Mouse (Mus musculus): ENCODE data around the gene Ccdc84. TPM values are rescaled to one million over a fixed set of nuclear protein-coding genes. Genes with fewer than 3 reads are reported as not detected.
A peak's percentile ranks its signal among the peaks of the same experiment; 100 is the strongest.
"Not testable (repeated sequence)": the region's sequence is repeated elsewhere in the genome, so short reads cannot be mapped to it uniquely, and the experiment has no call there.

The Ccdc84 gene
- polyA plus RNA-seq, 1 experiment from 2014 or later = 27.4 TPM

- H3K4me2 ChIP-seq = peak within 1 kb of the TSS; percentile 80
- H3K4me3 ChIP-seq (replicated peaks) = peak within 1 kb of the TSS; percentile 78
- H3K4me1 ChIP-seq = peaks cover 14% of the 10 kb centered on the region; the same call in 1 of the 2 replicates
- peak within 1 kb of the TSS; percentile 83 for H3K27ac ChIP-seq
- no peaks in the 10 kb centered on the region for H3K9me3 ChIP-seq
- peak within 1 kb of the TSS; percentile 86 for H3K9ac ChIP-seq
- H3K27me3 ChIP-seq (replicated peaks) = no peaks in the 10 kb centered on the region
- under 1% methylated on average over 83 of the region's 83 CpGs for WGBS
- peak; percentile 97 for ATAC-seq (ENCODE audit: insufficient read depth, low FRiP score, low read depth)
- H3K36me3 ChIP-seq = peaks cover 32% of the 10 kb centered on the region
These were observed 39.1 kb downstream of the Ccdc84 start, which contains the start of gene Hyou1 for GRCm38 (mm10) chr9:44379054-44379834. Hyou1 (plus strand) TSS chr9:44379490.

GRCm38 (mm10) chr9:44378153-44378730, 40.1 kb downstream of the Ccdc84 start:
- peak overlapping the region; percentile 66 for H3K4me2 ChIP-seq
- H3K36me3 ChIP-seq = peaks cover 22% of the 10 kb centered on the region
- H3K4me1 ChIP-seq = peaks cover 14% of the 10 kb centered on the region; the same call in 1 of the 2 replicates
- H3K4me3 ChIP-seq (replicated peaks) = peak overlapping the region; percentile 78
- WGBS = 77% methylated on average over 5 of the region's 5 CpGs
- H3K9ac ChIP-seq = peak overlapping the region; percentile 56; the same call in 1 of the 2 replicates
- peak overlapping the region; percentile 83 for H3K27ac ChIP-seq
- H3K9me3 ChIP-seq = no peaks in the 10 kb centered on the region
- H3K27me3 ChIP-seq (replicated peaks) = no peaks in the 10 kb centered on the region
- ATAC-seq (ENCODE audit: insufficient read depth, low FRiP score, low read depth) = no peak

- 84% methylated on average over 2 of the region's 2 CpGs for WGBS
- H3K27ac ChIP-seq; H3K9me3 ChIP-seq; H3K9ac ChIP-seq; H3K4me3 ChIP-seq (replicated peaks); H3K4me2 ChIP-seq; ATAC-seq (ENCODE audit: insufficient read depth, low FRiP score, low read depth); H3K27me3 ChIP-seq (replicated peaks): not testable (repeated sequence)
- peaks cover 14% of the 10 kb centered on the region; the same call in 1 of the 2 replicates for H3K4me1 ChIP-seq
- H3K36me3 ChIP-seq = peaks cover 13% of the 10 kb centered on the region
These were observed 41.0 kb downstream of the Ccdc84 start for GRCm38 (mm10) chr9:44377335-44377734.

GRCm38 (mm10) chr9:44376141-44376540, 42.2 kb downstream of the Ccdc84 start:
- no peak overlapping the region for H3K9ac ChIP-seq
- H3K9me3 ChIP-seq = no peaks in the 10 kb centered on the region
- ATAC-seq (ENCODE audit: insufficient read depth, low FRiP score, low read depth) = no peak
- H3K36me3 ChIP-seq = peaks cover under 1% of the 10 kb centered on the region; the same call in 1 of the 2 replicates
- H3K27me3 ChIP-seq (replicated peaks) = no peaks in the 10 kb centered on the region
- no peak overlapping the region for H3K4me3 ChIP-seq (replicated peaks)
- H3K4me2 ChIP-seq = no peak overlapping the region
- peaks cover 11% of the 10 kb centered on the region; the same call in 1 of the 2 replicates for H3K4me1 ChIP-seq
- 83% methylated on average over 6 of the region's 6 CpGs for WGBS
- no peak overlapping the region for H3K27ac ChIP-seq

- H3K4me1 ChIP-seq = no peaks in the 10 kb centered on the region
- no peaks in the 10 kb centered on the region for H3K9me3 ChIP-seq
- no peaks in the 10 kb centered on the region for H3K27me3 ChIP-seq (replicated peaks)
- no peaks in the 10 kb centered on the region for H3K36me3 ChIP-seq
- no peak overlapping the region for H3K4me2 ChIP-seq
- no peak overlapping the region for H3K4me3 ChIP-seq (replicated peaks)
- no peak overlapping the region for H3K27ac ChIP-seq
- no peak for ATAC-seq (ENCODE audit: insufficient read depth, low FRiP score, low read depth)
- no peak overlapping the region for H3K9ac ChIP-seq
These were observed 45.0 kb downstream of the Ccdc84 start for GRCm38 (mm10) chr9:44373386-44373785.

GRCm38 (mm10) chr9:44364480-44364879, 53.9 kb downstream of the Ccdc84 start:
- Histone ChIP-seq H3K9me3 (no peaks in the 10 kb centered on the region), H3K4me2 (no peak overlapping the region), H3K4me1 (peaks cover 7% of the 10 kb centered on the region; the same call in 1 of the 2 replicates), H3K9ac (no peak overlapping the region), H3K27ac (no peak overlapping the region), H3K27me3 (replicated peaks) (no peaks in the 10 kb centered on the region), H3K4me3 (replicated peaks) (no peak overlapping the region), H3K36me3 (peaks cover under 1% of the 10 kb centered on the region; the same call in 1 of the 2 replicates)
- ATAC-seq (ENCODE audit: insufficient read depth, low FRiP score, low read depth) = no peak
- WGBS = 59% methylated on average over 3 of the region's 3 CpGs

- ATAC-seq (ENCODE audit: insufficient read depth, low FRiP score, low read depth); H3K27me3 ChIP-seq (replicated peaks); H3K4me1 ChIP-seq; H3K9me3 ChIP-seq; H3K9ac ChIP-seq: not testable (repeated sequence)
- peak overlapping the region; percentile 94 for H3K4me3 ChIP-seq (replicated peaks)
- peaks cover 15% of the 10 kb centered on the region for H3K36me3 ChIP-seq
- peak overlapping the region; percentile 68 for H3K4me2 ChIP-seq
- peak overlapping the region; percentile 74 for H3K27ac ChIP-seq
- 37% methylated on average over 4 of the region's 4 CpGs for WGBS
These were observed 56.4 kb downstream of the Ccdc84 start for GRCm38 (mm10) chr9:44361931-44362330.

- Histone ChIP-seq H3K27me3 (replicated peaks) (no peaks in the 10 kb centered on the region), H3K4me1 (peaks cover 7% of the 10 kb centered on the region; the same call in 1 of the 2 replicates), H3K36me3 (peaks cover 20% of the 10 kb centered on the region), H3K4me2 (peak within 1 kb of the TSS; percentile 68), H3K27ac (peak within 1 kb of the TSS; percentile 74), H3K9ac (peak within 1 kb of the TSS; percentile 84), H3K9me3 (no peaks in the 10 kb centered on the region), H3K4me3 (replicated peaks) (peak within 1 kb of the TSS; percentile 94)
- WGBS = 1% methylated on average over 44 of the region's 44 CpGs
- peak; percentile 90 for ATAC-seq (ENCODE audit: insufficient read depth, low FRiP score, low read depth)
These were observed 57.0 kb downstream of the Ccdc84 start, which contains the start of gene Vps11 for GRCm38 (mm10) chr9:44361190-44361917. Vps11 (minus strand) TSS chr9:44361670.

Small RNA genes within 50 kb of the gene (microRNA-seq; reads per million reads assigned to microRNA genes)
- gene Mir7085 = not detected

Other genes starting within 250 kb of the Ccdc84 start
- 12.4 and 13.6 TPM in 2 replicates for gene Cbl, start 184.5 kb downstream of the Ccdc84 start, polyA plus RNA-seq (2015; fragmentation: Nextera tagmentation; extraction: Ambion mirVana)
- gene Ccdc153, start 177.9 kb downstream of the Ccdc84 start, polyA plus RNA-seq (2015; fragmentation: Nextera tagmentation; extraction: Ambion mirVana) = 0.23 TPM in 1 of 2 replicates, not detected in the other
- gene Pdzd3, start 167.1 kb downstream of the Ccdc84 start, polyA plus RNA-seq (2015; fragmentation: Nextera tagmentation; extraction: Ambion mirVana) = 2.5 and 2.9 TPM in 2 replicates
- 8.9 TPM in 2 replicates for gene Nlrx1, start 150.0 kb downstream of the Ccdc84 start, polyA plus RNA-seq (2015; fragmentation: Nextera tagmentation; extraction: Ambion mirVana)
- 4.6 and 5.1 TPM in 2 replicates for gene Abcg4, start 130.0 kb downstream of the Ccdc84 start, polyA plus RNA-seq (2015; fragmentation: Nextera tagmentation; extraction: Ambion mirVana)
- gene Hinfp, start 112.9 kb downstream of the Ccdc84 start, polyA plus RNA-seq (2015; fragmentation: Nextera tagmentation; extraction: Ambion mirVana) = 20.3 and 21.4 TPM in 2 replicates
- gene C2cd2l, start 98.3 kb downstream of the Ccdc84 start, polyA plus RNA-seq (2015; fragmentation: Nextera tagmentation; extraction: Ambion mirVana) = 7.9 and 10.1 TPM in 2 replicates
- 33.2 and 33.5 TPM in 2 replicates for gene Dpagt1, start 92.5 kb downstream of the Ccdc84 start, polyA plus RNA-seq (2015; fragmentation: Nextera tagmentation; extraction: Ambion mirVana)
- 260 and 267 TPM in 2 replicates for gene H2afx, start 83.9 kb downstream of the Ccdc84 start, polyA plus RNA-seq (2015; fragmentation: Nextera tagmentation; extraction: Ambion mirVana)
- 155 and 202 TPM in 2 replicates for gene Hmbs, start 74.3 kb downstream of the Ccdc84 start, polyA plus RNA-seq (2015; fragmentation: Nextera tagmentation; extraction: Ambion mirVana)
- 25.8 and 26.4 TPM in 2 replicates for gene Vps11, start 56.9 kb downstream of the Ccdc84 start, polyA plus RNA-seq (2015; fragmentation: Nextera tagmentation; extraction: Ambion mirVana)
- gene Hyou1, start 39.1 kb downstream of the Ccdc84 start, polyA plus RNA-seq (2015; fragmentation: Nextera tagmentation; extraction: Ambion mirVana) = 30.6 and 36.2 TPM in 2 replicates
- gene Slc37a4, start 21.7 kb downstream of the Ccdc84 start, polyA plus RNA-seq (2015; fragmentation: Nextera tagmentation; extraction: Ambion mirVana) = 31.1 and 34.1 TPM in 2 replicates
- 1,740 and 2,121 TPM in 2 replicates for gene Rps25, start 11.4 kb downstream of the Ccdc84 start, polyA plus RNA-seq (2015; fragmentation: Nextera tagmentation; extraction: Ambion mirVana)
- gene Trappc4, start 11.0 kb downstream of the Ccdc84 start, polyA plus RNA-seq (2015; fragmentation: Nextera tagmentation; extraction: Ambion mirVana) = 115 and 125 TPM in 2 replicates
- gene Foxr1, start 22.6 kb upstream of the Ccdc84 start, polyA plus RNA-seq (2015; fragmentation: Nextera tagmentation; extraction: Ambion mirVana) = not detected in 2 replicates
- gene Upk2, start 36.4 kb upstream of the Ccdc84 start, polyA plus RNA-seq (2015; fragmentation: Nextera tagmentation; extraction: Ambion mirVana) = 18.2 and 26.2 TPM in 2 replicates
- 12.0 and 12.1 TPM in 2 replicates for gene Bcl9l, start 64.3 kb upstream of the Ccdc84 start, polyA plus RNA-seq (2015; fragmentation: Nextera tagmentation; extraction: Ambion mirVana)
- 0.54 and 0.62 TPM in 2 replicates for gene Cxcr5, start 143.3 kb upstream of the Ccdc84 start, polyA plus RNA-seq (2015; fragmentation: Nextera tagmentation; extraction: Ambion mirVana)
- 18.6 and 19.8 TPM in 2 replicates for gene Ddx6, start 186.3 kb upstream of the Ccdc84 start, polyA plus RNA-seq (2015; fragmentation: Nextera tagmentation; extraction: Ambion mirVana)

Measured in stomach, embryonic 15.5 days (tissue).